In the genomic region with DNA sequence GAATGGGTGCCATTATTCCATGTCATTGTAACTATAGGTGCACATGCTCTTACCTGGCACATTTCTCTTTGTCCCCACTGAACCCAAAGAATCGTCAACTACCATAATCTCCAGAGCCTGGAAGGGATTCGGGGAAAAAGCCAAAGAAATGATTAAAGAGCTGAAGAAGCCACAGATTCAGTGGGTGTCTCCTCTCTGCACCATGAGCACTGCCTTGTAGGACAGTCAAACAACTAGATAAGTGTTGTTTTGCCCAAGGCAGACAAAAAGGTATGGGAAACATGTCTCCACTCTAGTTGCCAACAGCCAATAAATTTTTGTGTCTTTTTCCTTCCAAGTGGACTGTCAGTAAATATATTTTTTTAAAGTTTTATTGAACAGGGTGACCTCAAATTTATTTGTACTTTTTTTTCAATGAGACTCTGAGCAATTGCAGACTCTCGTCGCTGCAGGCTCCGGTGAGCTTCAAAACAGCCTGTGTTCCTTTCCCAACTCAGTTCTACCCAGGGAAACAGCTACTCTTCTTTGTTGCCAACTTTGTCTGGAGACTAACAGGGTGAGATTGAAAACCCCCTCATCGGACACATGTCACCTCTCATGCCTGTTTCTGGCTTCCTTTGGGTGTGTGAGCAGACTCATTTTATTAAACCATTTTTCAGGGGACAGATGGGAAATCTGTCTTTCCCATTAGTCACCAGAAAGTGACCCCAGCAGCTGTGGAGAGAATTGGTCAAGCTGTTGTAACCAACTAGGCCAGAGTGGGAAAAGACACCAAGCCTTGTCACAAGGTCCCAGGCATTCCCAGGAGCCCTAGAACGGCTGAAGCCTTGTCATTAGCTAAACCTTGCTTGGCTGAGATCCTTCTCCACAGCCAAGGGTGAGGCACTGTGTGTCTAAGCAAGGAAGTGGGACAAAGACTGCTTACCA, we compare ENCODE assay signal across 9 mouse cellular contexts.
DNase-seq lines count a peak whose midpoint lies in the region; ATAC-seq and TF ChIP-seq lines count a peak whose summit lies in the region.
"Had no signal": no experiment of that assay in that cellular context is flagged by ENCODE, and none has a peak within 500 bp of the region (broad histone marks: within the 10 kb centered on the region; RNA-seq: fewer than 3 reads in every experiment).

No protein-coding gene starts in this region.

- 0 out of 2 replicates have a peak, but pooled peaks have one; percentile 32 for ATAC-seq in embryonic facial prominence, embryonic 14.5 days (ENCODE audit: low read depth)
- ATAC-seq in neural tube, embryonic 12.5 days (ENCODE audit: low FRiP score, low read depth): peak; percentile 28; the same call in 1 of the 2 replicates
- ATAC-seq in cerebellum, adult (ENCODE audit: insufficient number of reproducible peaks, low FRiP score, low TSS enrichment): no peak

- H3K27ac ChIP-seq in kidney, adult 2 months (ENCODE audit: insufficient read depth, low read depth, low read length): no peak overlapping the region
- peak overlapping the region; percentile 35 for H3K27ac ChIP-seq in embryonic facial prominence, embryonic 14.5 days (replicated peaks; ENCODE audit: low read depth, low read length)
- no peak overlapping the region for H3K27ac ChIP-seq in neural tube, embryonic 12.5 days
- H3K27ac ChIP-seq: heart, embryonic 13.5 days had no signal

- no peak overlapping the region for H3K9ac ChIP-seq in embryonic facial prominence, embryonic 14.5 days (ENCODE audit: low read depth, low read length)
- H3K9ac ChIP-seq in neural tube, embryonic 12.5 days: no peak overlapping the region
- H3K9ac ChIP-seq: heart, embryonic 13.5 days had no signal

- H3K4me1 ChIP-seq in kidney, adult 2 months (ENCODE audit: control insufficient read depth, insufficient read depth, low read length): no peaks in the 10 kb centered on the region
- peaks cover 24% of the 10 kb centered on the region for H3K4me1 ChIP-seq in embryonic facial prominence, embryonic 14.5 days (ENCODE audit: control insufficient read depth, insufficient read depth, low read length)
- peaks cover 21% of the 10 kb centered on the region for H3K4me1 ChIP-seq in neural tube, embryonic 12.5 days

- no peak for TF ChIP-seq CTCF in kidney, adult 2 months (conservative IDR thresholded peaks at IDR 0.05; ENCODE audit: insufficient read depth, insufficient read length, low read depth, low read length)

- peak; percentile 8 for DNase-seq in kidney, adult 2 months
- no peak for DNase-seq in kidney, adult 18-20 months
- DNase-seq in embryonic facial prominence, embryonic 14.5 days (ENCODE audit: low spot score): no peak
- peak; percentile 12 for DNase-seq in kidney, postnatal 14 days
- no peak for DNase-seq in ovary, postnatal 10 days (ENCODE audit: low spot score)
- no peak for DNase-seq in cerebellum, adult 9-10 months

- no peak overlapping the region for H3K4me3 ChIP-seq in kidney, adult 2 months (ENCODE audit: insufficient read depth, low read depth, low read length)
- no peak overlapping the region for H3K4me3 ChIP-seq in embryonic facial prominence, embryonic 14.5 days (ENCODE audit: low read depth, low read length)
- no peak overlapping the region for H3K4me3 ChIP-seq in neural tube, embryonic 12.5 days
- H3K4me3 ChIP-seq: heart, embryonic 13.5 days had no signal

- H3K9me3 ChIP-seq in embryonic facial prominence, embryonic 14.5 days (ENCODE audit: control insufficient read depth, low read length): no peaks in the 10 kb centered on the region
- H3K9me3 ChIP-seq in neural tube, embryonic 12.5 days: no peaks in the 10 kb centered on the region
- H3K9me3 ChIP-seq: heart, embryonic 13.5 days had no signal

- no peak overlapping the region for H3K4me2 ChIP-seq in embryonic facial prominence, embryonic 14.5 days (ENCODE audit: low read depth, low read length)
- H3K4me2 ChIP-seq in neural tube, embryonic 12.5 days (replicated peaks): 0 out of 2 replicates have a peak overlapping the region, but pooled peaks have one; percentile 3
- H3K4me2 ChIP-seq: heart, embryonic 13.5 days had no signal

- H3K36me3 ChIP-seq in kidney, adult 2 months (ENCODE audit: control insufficient read depth, insufficient read depth, low read length): no peaks in the 10 kb centered on the region
- no peaks in the 10 kb centered on the region for H3K36me3 ChIP-seq in embryonic facial prominence, embryonic 14.5 days (ENCODE audit: control insufficient read depth, insufficient read depth, low read length)
- no peaks in the 10 kb centered on the region for H3K36me3 ChIP-seq in neural tube, embryonic 12.5 days
- H3K36me3 ChIP-seq: heart, embryonic 13.5 days had no signal

- TF ChIP-seq POLR2A in kidney, adult 2 months (IDR thresholded peaks at IDR 0.05; ENCODE audit: low read depth, low read length): no peak

- H3K27me3 ChIP-seq in kidney, adult 2 months (replicated peaks; ENCODE audit: control insufficient read depth, insufficient read depth, low read length): no peaks in the 10 kb centered on the region
- no peaks in the 10 kb centered on the region for H3K27me3 ChIP-seq in embryonic facial prominence, embryonic 14.5 days (replicated peaks; ENCODE audit: control insufficient read depth, insufficient read depth, low read length)
- no peaks in the 10 kb centered on the region for H3K27me3 ChIP-seq in neural tube, embryonic 12.5 days (replicated peaks)
- H3K27me3 ChIP-seq: heart, embryonic 13.5 days had no signal

- WGBS in kidney, adult 2 months: 78% methylated on average over 7 of the region's 7 CpGs
- WGBS in embryonic facial prominence, embryonic 14.5 days: 66% methylated on average over 7 of the region's 7 CpGs
- 63% methylated on average over 7 of the region's 7 CpGs for WGBS in neural tube, embryonic 12.5 days

Comparison
In these comparisons a context has a peak if more than half of its experiments do, and no peak if none do; other contexts are left out.
1. DNase-seq: peak in kidney, adult 2 months (single experiment) and kidney, postnatal 14 days (single experiment); none in kidney, adult 18-20 months (single experiment), embryonic facial prominence, embryonic 14.5 days (single experiment), ovary, postnatal 10 days (single experiment) and cerebellum, adult 9-10 months (single experiment).